Mouse (Mus musculus) urinary bladder, postnatal 25 days (tissue): ENCODE data around the gene Ttc4.

Source experiments
- DNase-seq: peaks from one replicate; pipeline ENCODE4 v3.0.0; 2022; ENCODE audit warnings: low spot score

Gene Ttc4

GRCm38 (mm10) chr4:106650833-106651527, 27.8 kb downstream of the Ttc4 start, which contains the start of gene Pars2:
Pars2 (plus strand) TSS chr4:106651069.
- peak; percentile 96 for DNase-seq

GRCm38 (mm10) chr4:106647137-106647536, 31.6 kb downstream of the Ttc4 start:
- no peak for DNase-seq

- no peak for DNase-seq
These were observed 32.9 kb downstream of the Ttc4 start for GRCm38 (mm10) chr4:106645797-106646196.

- no peak for DNase-seq
These were observed 34.5 kb downstream of the Ttc4 start for GRCm38 (mm10) chr4:106644218-106644610.

GRCm38 (mm10) chr4:106643483-106644217, 35.1 kb downstream of the Ttc4 start:
- no peak for DNase-seq

- no peak for DNase-seq
These were observed 44.7 kb downstream of the Ttc4 start for GRCm38 (mm10) chr4:106634086-106634479.

- DNase-seq: no peak
These were observed 45.3 kb downstream of the Ttc4 start for GRCm38 (mm10) chr4:106633281-106634085.

GRCm38 (mm10) chr4:106632313-106632712, 46.4 kb downstream of the Ttc4 start:
- no peak for DNase-seq

- peak; percentile 42 for DNase-seq
These were observed 48.2 kb downstream of the Ttc4 start for GRCm38 (mm10) chr4:106630333-106631220.

GRCm38 (mm10) chr4:106629374-106629773, 49.4 kb downstream of the Ttc4 start:
- DNase-seq: no peak

GRCm38 (mm10) chr4:106628650-106629360, 49.9 kb downstream of the Ttc4 start:
- DNase-seq: no peak

GRCm38 (mm10) chr4:106627809-106628208, 50.9 kb downstream of the Ttc4 start:
- no peak for DNase-seq

GRCm38 (mm10) chr4:106624271-106624670, 54.5 kb downstream of the Ttc4 start:
- no peak for DNase-seq

- no peak for DNase-seq
These were observed 56.0 kb downstream of the Ttc4 start for GRCm38 (mm10) chr4:106622712-106623111.

GRCm38 (mm10) chr4:106622030-106622493, 56.7 kb downstream of the Ttc4 start, which contains the start of gene Ttc22:
Ttc22 (plus strand) TSS chr4:106622432.
- peak; percentile 56 for DNase-seq

GRCm38 (mm10) chr4:106621428-106621827, 57.3 kb downstream of the Ttc4 start:
- DNase-seq: no peak

- no peak for DNase-seq
These were observed 59.8 kb downstream of the Ttc4 start for GRCm38 (mm10) chr4:106618898-106619297.

- no peak for DNase-seq
These were observed 61.7 kb downstream of the Ttc4 start, which contains the start of gene Lexm for GRCm38 (mm10) chr4:106617056-106617455. Lexm (minus strand) TSS chr4:106617241.

GRCm38 (mm10) chr4:106615637-106616036, 63.1 kb downstream of the Ttc4 start:
- no peak for DNase-seq

GRCm38 (mm10) chr4:106614881-106615280, 63.9 kb downstream of the Ttc4 start:
- DNase-seq: no peak
